Mouse (Mus musculus) forebrain, embryonic 16.5 days (tissue): ENCODE data around the gene Flad1. TPM values are rescaled to one million over a fixed set of nuclear protein-coding genes. Genes with fewer than 3 reads are reported as not detected.

Source experiments
- ATAC-seq: fragments of 200-750 bp; cut with Nextera tagmentation; 2 replicates; pipeline ENCODE4 v1.8.0; 2017; ENCODE audit warnings: mild to moderate bottlenecking, moderate library complexity
- H3K27ac ChIP-seq: fragments of 300-500 bp; sonication (generic); 2 replicates; pipeline ENCODE4 v1.5.1; 2014; ENCODE audit warnings: low read length, control low read depth
- H3K27me3 ChIP-seq: fragments of 300-500 bp; sonication (generic); replicated peaks from 2 replicates; pipeline ENCODE4 v1.6.1; 2014; ENCODE audit warnings: low read length; ENCODE audit not compliant: control insufficient read depth, insufficient read depth
- H3K36me3 ChIP-seq: fragments of 300-500 bp; sonication (generic); 2 replicates; pipeline ENCODE4 v1.6.1; 2014; ENCODE audit not compliant: control insufficient read depth, insufficient read depth
- H3K4me1 ChIP-seq: fragments of 300-500 bp; sonication (generic); replicated peaks from 2 replicates; pipeline ENCODE4 v1.6.1; 2014; ENCODE audit warnings: low read length; ENCODE audit not compliant: control insufficient read depth, insufficient read depth
- H3K4me2 ChIP-seq: fragments of 300-500 bp; sonication (generic); 2 replicates; pipeline ENCODE4 v1.6.1; 2014; ENCODE audit warnings: mild to moderate bottlenecking, low read length, control low read depth
- H3K4me3 ChIP-seq: fragments of 300-500 bp; sonication (generic); replicated peaks from 2 replicates; pipeline ENCODE4 v1.5.1; 2014; ENCODE audit warnings: mild to moderate bottlenecking, low read length, control low read depth
- H3K9ac ChIP-seq: fragments of 300-500 bp; sonication (generic); replicated peaks from 2 replicates; pipeline ENCODE4 v1.6.1; 2014; ENCODE audit warnings: low read depth, low read length, control low read depth
- H3K9me3 ChIP-seq: fragments of 300-500 bp; sonication (generic); 2 replicates; pipeline ENCODE4 v1.6.1; 2016; ENCODE audit warnings: low read length; ENCODE audit not compliant: control insufficient read depth
- WGBS: fragments of 180-500 bp; shearing (Covaris S2); extraction: QIAGEN DNeasy Blood & Tissue Kit; methylation state at CpG from one replicate; pipeline ENCODE4 v1.1.7; 2014; 5-methylcytosine and 5-hydroxymethylcytosine counted together
- polyA plus RNA-seq: library from polyadenylated mRNA; unstranded; fragments of >200 nt; fragmentation: Nextera tagmentation; extraction: Ambion mirVana; gene quantifications from 2 replicates; pipeline ENCODE4 v1.2.1, GENCODE M21; 2015

Flad1 gene
- polyA plus RNA-seq, 1 experiment from 2014 or later: 43.6 TPM

- peak; percentile 54 for ATAC-seq
- peaks cover 13% of the 10 kb centered on the region for H3K27me3 ChIP-seq
- H3K4me1 ChIP-seq: peaks cover 55% of the 10 kb centered on the region
- H3K36me3 ChIP-seq: no peaks in the 10 kb centered on the region
- H3K9ac ChIP-seq: peak within 1 kb of the TSS; percentile 47
- H3K4me2 ChIP-seq: peak within 1 kb of the TSS; percentile 71
- peak within 1 kb of the TSS; percentile 40 for H3K4me3 ChIP-seq
- under 1% methylated on average over 38 of the region's 42 CpGs for WGBS
- peak within 1 kb of the TSS; percentile 29 for H3K27ac ChIP-seq
- H3K9me3 ChIP-seq: no peaks in the 10 kb centered on the region
Observed at GRCm38 (mm10) chr3:89394006-89394893, 17.4 kb downstream of the Flad1 start, which contains the start of gene Zbtb7b. Gene Zbtb7b (minus strand): TSS chr3:89394776.

- peak overlapping the region; percentile 40 for H3K4me3 ChIP-seq
- H3K4me2 ChIP-seq: peak overlapping the region; percentile 71
- 0% methylated on average over 15 of the region's 15 CpGs for WGBS
- H3K36me3 ChIP-seq: no peaks in the 10 kb centered on the region
- peak overlapping the region; percentile 29 for H3K27ac ChIP-seq
- H3K4me1 ChIP-seq: peaks cover 55% of the 10 kb centered on the region
- H3K9me3 ChIP-seq: no peaks in the 10 kb centered on the region
- ATAC-seq: peak; percentile 93
- peaks cover 13% of the 10 kb centered on the region for H3K27me3 ChIP-seq
- H3K9ac ChIP-seq: peak overlapping the region; percentile 47
Observed at GRCm38 (mm10) chr3:89393605-89394004, 18.1 kb downstream of the Flad1 start.

- Histone ChIP-seq H3K36me3 (no peaks in the 10 kb centered on the region), H3K9me3 (no peaks in the 10 kb centered on the region), H3K27me3 (peaks cover 13% of the 10 kb centered on the region), H3K4me2 (peak overlapping the region; percentile 71), H3K27ac (no peak overlapping the region), H3K4me1 (peaks cover 61% of the 10 kb centered on the region), H3K4me3 (peak overlapping the region; percentile 40), H3K9ac (peak overlapping the region; percentile 44; the same call in 1 of the 2 replicates)
- under 1% methylated on average over 16 of the region's 24 CpGs for WGBS
- no peak for ATAC-seq
Observed at GRCm38 (mm10) chr3:89392871-89393311, 18.8 kb downstream of the Flad1 start.

- ATAC-seq: no peak
- H3K4me1 ChIP-seq: peaks cover 61% of the 10 kb centered on the region
- H3K4me3 ChIP-seq: peak overlapping the region; percentile 40
- H3K9me3 ChIP-seq: no peaks in the 10 kb centered on the region
- peaks cover 13% of the 10 kb centered on the region for H3K27me3 ChIP-seq
- 0% methylated on average over 55 of the region's 56 CpGs for WGBS
- peak overlapping the region; percentile 71 for H3K4me2 ChIP-seq
- H3K36me3 ChIP-seq: no peaks in the 10 kb centered on the region
- H3K27ac ChIP-seq: no peak overlapping the region
- peak overlapping the region; percentile 42 for H3K9ac ChIP-seq
Observed at GRCm38 (mm10) chr3:89391663-89392511, 19.8 kb downstream of the Flad1 start.

GRCm38 (mm10) chr3:89390699-89391662 is 20.7 kb downstream of the Flad1 start:
- Histone ChIP-seq H3K27me3 (peaks cover 13% of the 10 kb centered on the region), H3K36me3 (no peaks in the 10 kb centered on the region), H3K27ac (no peak overlapping the region), H3K9ac (peak overlapping the region; percentile 42), H3K9me3 (no peaks in the 10 kb centered on the region), H3K4me3 (peak overlapping the region; percentile 40), H3K4me1 (peaks cover 57% of the 10 kb centered on the region), H3K4me2 (peak overlapping the region; percentile 71)
- 6% methylated on average over 19 of the region's 19 CpGs for WGBS
- ATAC-seq: no peak

- Histone ChIP-seq H3K9ac (no peak overlapping the region), H3K36me3 (no peaks in the 10 kb centered on the region), H3K4me2 (no peak overlapping the region), H3K4me1 (peaks cover 52% of the 10 kb centered on the region), H3K27ac (no peak overlapping the region), H3K9me3 (no peaks in the 10 kb centered on the region), H3K27me3 (peaks cover 7% of the 10 kb centered on the region; the same call in 1 of the 2 replicates), H3K4me3 (no peak overlapping the region)
- ATAC-seq: no peak
- WGBS: 49% methylated on average over 5 of the region's 5 CpGs
Observed at GRCm38 (mm10) chr3:89390111-89390515, 21.6 kb downstream of the Flad1 start.

- WGBS: 68% methylated on average over 6 of the region's 6 CpGs
- H3K4me1 ChIP-seq: peaks cover 42% of the 10 kb centered on the region
- H3K27me3 ChIP-seq: no peaks in the 10 kb centered on the region
- ATAC-seq: peak; percentile 47
- no peaks in the 10 kb centered on the region for H3K9me3 ChIP-seq
- no peak overlapping the region for H3K4me3 ChIP-seq
- H3K27ac ChIP-seq: no peak overlapping the region
- H3K9ac ChIP-seq: no peak overlapping the region
- H3K4me2 ChIP-seq: no peak overlapping the region
- no peaks in the 10 kb centered on the region for H3K36me3 ChIP-seq
Observed at GRCm38 (mm10) chr3:89388901-89389740, 22.5 kb downstream of the Flad1 start.
